Mouse (Mus musculus) hindbrain, embryonic 15.5 days (tissue): ENCODE results near the gene Mycbpap. TPM values are rescaled to one million over a fixed set of nuclear protein-coding genes. Genes with fewer than 3 reads are reported as not detected.

Source experiments
- ATAC-seq: fragments of 200-750 bp; cut with Nextera tagmentation; 2 replicates; pipeline ENCODE4 v1.8.0; 2017; ENCODE audit warnings: low read depth, moderate number of reproducible peaks, moderate TSS enrichment; ENCODE audit not compliant: low FRiP score
- H3K27ac ChIP-seq: fragments of 300-500 bp; sonication (generic); replicated peaks from 2 replicates; pipeline ENCODE4 v1.5.1; 2015; ENCODE audit warnings: mild to moderate bottlenecking, inconsistent platforms
- H3K27me3 ChIP-seq: fragments of 300-500 bp; sonication (generic); 2 replicates; pipeline ENCODE4 v1.6.1; 2015; ENCODE audit warnings: control low read depth, inconsistent platforms
- H3K36me3 ChIP-seq: fragments of 300-500 bp; sonication (generic); 2 replicates; pipeline ENCODE4 v1.6.1; 2015; ENCODE audit warnings: control low read depth, inconsistent platforms
- H3K4me1 ChIP-seq: fragments of 300-500 bp; sonication (generic); replicated peaks from 2 replicates; pipeline ENCODE4 v1.6.1; 2015; ENCODE audit warnings: control low read depth, inconsistent platforms
- H3K4me2 ChIP-seq: fragments of 300-500 bp; sonication (generic); 2 replicates; pipeline ENCODE4 v1.6.1; 2015; ENCODE audit warnings: moderate library complexity, mild to moderate bottlenecking, inconsistent platforms
- H3K4me3 ChIP-seq: fragments of 300-500 bp; sonication (generic); 2 replicates; pipeline ENCODE4 v1.5.1; 2015; ENCODE audit warnings: mild to moderate bottlenecking, inconsistent platforms
- H3K9ac ChIP-seq: fragments of 300-500 bp; sonication (generic); 2 replicates; pipeline ENCODE4 v1.6.1; 2015; ENCODE audit warnings: inconsistent platforms
- H3K9me3 ChIP-seq: fragments of 300-500 bp; sonication (generic); 2 replicates; pipeline ENCODE4 v1.6.1; 2016; ENCODE audit warnings: control low read depth, inconsistent platforms
- WGBS: fragments of 180-500 bp; shearing (Covaris S2); methylation state at CpG from one replicate; pipeline ENCODE4 v1.1.7; 2015; 5-methylcytosine and 5-hydroxymethylcytosine counted together
- polyA plus RNA-seq: library from polyadenylated mRNA; unstranded; fragments of >200 nt; fragmentation: Nextera tagmentation; extraction: Ambion mirVana; gene quantifications from 2 replicates; pipeline ENCODE4 v1.2.1, GENCODE M21; 2015

Mycbpap gene
- polyA plus RNA-seq, 1 experiment from 2014 or later, result 3.8 TPM

DNA sequence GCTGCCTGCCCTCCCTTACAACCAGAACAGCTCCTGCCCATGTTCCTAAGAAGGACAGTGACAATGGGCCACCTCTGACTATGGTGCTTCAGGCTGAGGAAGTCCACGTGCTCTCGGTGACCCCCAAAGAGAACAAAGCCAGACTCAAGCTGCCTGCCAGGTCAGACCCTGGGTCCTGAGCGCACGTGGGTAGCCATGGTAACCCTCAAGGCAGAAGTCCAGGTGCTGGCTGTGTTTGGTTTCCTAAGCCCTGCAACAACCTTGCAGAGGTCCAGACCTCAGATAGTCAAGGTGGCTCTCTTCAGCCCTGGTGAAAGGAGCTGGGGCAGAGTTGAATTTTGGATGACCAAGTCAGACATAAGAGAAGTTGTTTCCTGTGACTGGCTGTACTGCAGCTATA lies 31.8 kb downstream of the Mycbpap start:
- no peak for ATAC-seq
- Histone ChIP-seq H3K9ac (no peak overlapping the region), H3K4me1 (peaks cover 15% of the 10 kb centered on the region), H3K9me3 (no peaks in the 10 kb centered on the region), H3K4me2 (no peak overlapping the region), H3K27me3 (peaks cover 10% of the 10 kb centered on the region; the same call in 1 of the 2 replicates), H3K27ac (no peak overlapping the region), H3K4me3 (no peak overlapping the region), H3K36me3 (no peaks in the 10 kb centered on the region)
- 35% methylated on average over 4 of the region's 4 CpGs for WGBS

GRCm38 (mm10) chr11:94488767-94489533 lies 32.6 kb downstream of the Mycbpap start:
- no peaks in the 10 kb centered on the region for H3K9me3 ChIP-seq
- peaks cover 10% of the 10 kb centered on the region; the same call in 1 of the 2 replicates for H3K27me3 ChIP-seq
- H3K4me1 ChIP-seq, result peaks cover 15% of the 10 kb centered on the region
- no peak overlapping the region for H3K4me3 ChIP-seq
- H3K4me2 ChIP-seq, result no peak overlapping the region
- H3K36me3 ChIP-seq, result no peaks in the 10 kb centered on the region
- ATAC-seq, result no peak
- H3K27ac ChIP-seq, result no peak overlapping the region
- 89% methylated on average over 11 of the region's 11 CpGs for WGBS
- no peak overlapping the region for H3K9ac ChIP-seq

DNA sequence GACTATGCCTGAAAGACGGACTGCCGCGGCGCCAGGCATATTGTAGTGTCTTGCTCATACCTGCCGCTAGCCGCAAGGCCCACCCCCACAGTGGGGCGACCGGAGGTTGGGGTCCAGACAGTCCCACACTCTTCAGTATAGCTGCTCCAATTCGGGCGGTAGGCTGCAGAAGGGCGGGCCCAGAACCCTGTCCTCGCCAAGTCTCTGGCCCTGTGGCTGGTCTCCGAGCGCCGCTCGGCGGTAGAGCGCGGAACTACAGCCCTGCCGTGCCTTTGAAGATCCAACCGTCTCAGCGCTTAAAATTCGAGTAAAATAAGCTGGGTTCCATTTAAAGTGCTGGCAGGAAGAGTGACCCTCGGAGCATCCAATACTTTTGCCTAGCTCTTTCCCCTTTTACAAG lies 35.5 kb downstream of the Mycbpap start, which contains the start of gene Spata20:
Spata20 (minus strand) TSS at position 179 of the 400 bp plus-strand sequence.
- Histone ChIP-seq H3K4me2 (peak within 1 kb of the TSS; percentile 47), H3K9ac (0 out of 2 replicates have a peak within 1 kb of the TSS, but pooled peaks have one; percentile 12), H3K27ac (no peak within 1 kb of the TSS), H3K27me3 (peaks cover 2% of the 10 kb centered on the region; the same call in 1 of the 2 replicates), H3K4me3 (0 out of 2 replicates have a peak within 1 kb of the TSS, but pooled peaks have one; percentile 16), H3K9me3 (no peaks in the 10 kb centered on the region), H3K4me1 (peaks cover 7% of the 10 kb centered on the region), H3K36me3 (no peaks in the 10 kb centered on the region)
- ATAC-seq, result peak; percentile 80
- WGBS, result 4% methylated on average over 24 of the region's 24 CpGs

DNA sequence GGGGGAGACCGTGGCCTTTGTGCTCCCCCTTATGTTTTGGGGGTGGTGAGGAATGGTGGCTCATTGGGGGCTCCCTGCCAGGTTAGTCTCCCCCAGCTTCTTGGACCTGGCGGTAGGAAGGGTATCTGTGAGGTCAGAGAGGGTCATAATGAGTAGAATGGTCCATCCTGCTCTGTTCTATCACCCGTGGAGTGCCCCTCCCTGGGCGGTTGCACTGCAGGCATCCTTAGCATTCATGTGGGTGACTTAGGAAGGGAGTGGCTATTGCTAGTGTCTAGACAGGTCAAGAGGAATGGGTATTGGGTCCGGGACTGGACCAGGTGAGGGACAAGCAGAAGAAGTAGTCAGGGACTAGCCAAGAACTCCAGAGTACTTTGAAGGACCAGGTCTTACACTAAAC lies 36.3 kb downstream of the Mycbpap start:
- H3K9ac ChIP-seq, result no peak overlapping the region
- 83% methylated on average over 5 of the region's 5 CpGs for WGBS
- no peak for ATAC-seq
- H3K27me3 ChIP-seq, result peaks cover 2% of the 10 kb centered on the region; the same call in 1 of the 2 replicates
- H3K4me1 ChIP-seq, result peaks cover 3% of the 10 kb centered on the region; the same call in 1 of the 2 replicates
- no peaks in the 10 kb centered on the region for H3K36me3 ChIP-seq
- H3K9me3 ChIP-seq, result no peaks in the 10 kb centered on the region
- H3K27ac ChIP-seq, result no peak overlapping the region
- no peak overlapping the region for H3K4me3 ChIP-seq
- no peak overlapping the region for H3K4me2 ChIP-seq

GRCm38 (mm10) chr11:94484636-94485035 lies 36.9 kb downstream of the Mycbpap start:
- H3K27ac ChIP-seq, result no peak overlapping the region
- peaks cover 3% of the 10 kb centered on the region; the same call in 1 of the 2 replicates for H3K4me1 ChIP-seq
- no peak overlapping the region for H3K4me2 ChIP-seq
- no peaks in the 10 kb centered on the region for H3K36me3 ChIP-seq
- no peak for ATAC-seq
- no peaks in the 10 kb centered on the region; the same call in 1 of the 2 replicates for H3K27me3 ChIP-seq
- H3K9me3 ChIP-seq, result no peaks in the 10 kb centered on the region
- WGBS, result 89% methylated on average over 9 of the region's 9 CpGs
- H3K4me3 ChIP-seq, result no peak overlapping the region
- no peak overlapping the region for H3K9ac ChIP-seq

DNA sequence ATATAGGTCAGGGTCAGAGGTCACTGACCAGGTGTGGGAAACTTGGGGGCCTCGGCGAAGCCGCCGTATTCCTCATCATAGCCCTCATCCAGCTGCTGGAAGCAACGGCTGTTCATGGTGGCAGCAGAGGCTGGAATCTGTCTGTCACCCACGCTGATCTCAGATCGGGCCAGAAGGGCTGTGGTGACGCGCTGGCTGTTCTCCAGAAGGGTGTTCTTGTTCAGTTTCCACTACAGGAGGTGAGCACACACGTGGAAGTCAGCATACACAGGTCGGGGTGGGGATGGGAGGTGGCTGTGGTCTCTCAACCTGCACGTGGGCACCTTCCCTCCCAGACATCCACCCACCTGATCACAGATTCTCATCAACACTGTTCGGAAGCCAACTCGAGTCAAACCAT lies 37.6 kb downstream of the Mycbpap start:
- Histone ChIP-seq H3K9me3 (no peaks in the 10 kb centered on the region), H3K27ac (no peak overlapping the region), H3K9ac (no peak overlapping the region), H3K4me3 (no peak overlapping the region), H3K27me3 (no peaks in the 10 kb centered on the region; the same call in 1 of the 2 replicates), H3K36me3 (no peaks in the 10 kb centered on the region), H3K4me1 (peaks cover 3% of the 10 kb centered on the region; the same call in 1 of the 2 replicates), H3K4me2 (no peak overlapping the region)
- WGBS, result 80% methylated on average over 14 of the region's 14 CpGs
- ATAC-seq, result no peak

DNA sequence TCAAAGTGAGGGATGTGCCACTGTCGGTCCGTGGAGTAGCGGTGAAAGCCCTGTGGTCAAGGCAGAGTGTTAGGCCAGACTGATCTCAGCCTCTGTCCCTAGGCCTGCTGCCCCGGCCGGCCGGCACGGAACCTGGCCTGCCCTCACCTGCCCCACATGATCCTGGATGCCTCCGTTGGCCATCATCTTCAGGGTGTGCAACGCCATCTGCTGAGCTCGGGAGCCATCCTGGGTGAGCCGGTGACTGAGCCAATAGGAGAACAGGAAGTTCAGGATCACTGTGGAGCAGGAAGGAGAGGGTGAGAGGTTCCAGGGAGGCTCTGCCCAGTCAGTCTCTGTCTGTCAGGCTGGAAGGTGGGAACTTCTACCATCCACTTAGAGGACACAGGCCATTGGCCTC lies 38.1 kb downstream of the Mycbpap start:
- Histone ChIP-seq H3K4me1 (peaks cover 3% of the 10 kb centered on the region; the same call in 1 of the 2 replicates), H3K4me2 (no peak overlapping the region), H3K27ac (no peak overlapping the region), H3K36me3 (no peaks in the 10 kb centered on the region), H3K9ac (no peak overlapping the region), H3K27me3 (no peaks in the 10 kb centered on the region; the same call in 1 of the 2 replicates), H3K9me3 (no peaks in the 10 kb centered on the region), H3K4me3 (no peak overlapping the region)
- no peak for ATAC-seq
- WGBS, result 80% methylated on average over 11 of the region's 11 CpGs

DNA sequence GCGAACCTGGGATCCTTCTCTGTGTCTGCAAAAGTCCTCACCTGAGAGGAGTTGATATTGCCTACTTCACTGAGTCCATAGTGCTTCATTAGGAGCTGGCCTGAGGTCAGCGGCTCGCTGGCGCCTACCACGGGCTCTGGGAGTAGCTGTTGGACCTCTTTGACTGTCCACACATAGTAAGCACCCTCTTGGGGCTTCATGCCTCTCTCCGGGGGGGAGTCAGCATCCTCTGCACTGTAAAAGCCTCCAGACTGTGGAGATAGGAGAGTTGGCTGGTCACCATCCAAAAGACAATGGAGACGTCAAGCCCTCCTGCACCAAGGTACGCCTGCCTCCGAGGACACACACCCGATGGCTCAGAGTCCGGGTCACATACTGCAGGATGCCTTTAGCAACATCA lies 38.8 kb downstream of the Mycbpap start:
- H3K9ac ChIP-seq, result no peak overlapping the region
- H3K27ac ChIP-seq, result no peak overlapping the region
- H3K4me2 ChIP-seq, result no peak overlapping the region
- no peaks in the 10 kb centered on the region; the same call in 1 of the 2 replicates for H3K27me3 ChIP-seq
- no peak for ATAC-seq
- 92% methylated on average over 11 of the region's 11 CpGs for WGBS
- H3K36me3 ChIP-seq, result no peaks in the 10 kb centered on the region
- peaks cover 3% of the 10 kb centered on the region; the same call in 1 of the 2 replicates for H3K4me1 ChIP-seq
- no peaks in the 10 kb centered on the region for H3K9me3 ChIP-seq
- no peak overlapping the region for H3K4me3 ChIP-seq

DNA sequence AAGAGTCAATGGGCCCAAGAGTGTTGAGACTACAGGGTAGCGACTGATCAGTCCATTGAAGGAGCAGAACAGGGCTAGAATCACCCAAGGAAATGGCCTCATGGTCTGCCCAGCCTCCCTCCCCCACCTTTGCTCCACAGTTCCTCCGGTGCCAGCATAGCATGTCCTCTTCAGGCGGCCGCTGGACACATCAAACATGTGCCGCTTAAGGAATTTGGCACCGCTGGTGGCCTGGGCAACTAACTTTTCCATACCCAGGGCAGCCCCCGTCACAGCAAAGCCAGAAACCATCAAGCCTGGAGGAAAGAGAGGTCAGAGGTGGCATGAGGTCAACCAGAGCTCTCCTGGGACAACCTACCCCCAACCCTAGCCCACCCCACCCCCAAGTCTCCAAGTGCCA lies 39.6 kb downstream of the Mycbpap start:
- Histone ChIP-seq H3K27me3 (no peaks in the 10 kb centered on the region), H3K27ac (no peak overlapping the region), H3K9me3 (no peaks in the 10 kb centered on the region), H3K4me2 (no peak overlapping the region), H3K36me3 (no peaks in the 10 kb centered on the region), H3K4me3 (no peak overlapping the region), H3K9ac (no peak overlapping the region), H3K4me1 (peaks cover 3% of the 10 kb centered on the region; the same call in 1 of the 2 replicates)
- WGBS, result 92% methylated on average over 7 of the region's 7 CpGs
- ATAC-seq, result no peak

- H3K9me3 ChIP-seq, result no peaks in the 10 kb centered on the region
- 85% methylated on average over 9 of the region's 9 CpGs for WGBS
Observed at GRCm38 (mm10) chr11:94480382-94480781, 41.2 kb downstream of the Mycbpap start.

GRCm38 (mm10) chr11:94477651-94478050 lies 43.9 kb downstream of the Mycbpap start:
- Histone ChIP-seq H3K27ac (no peak overlapping the region), H3K4me2 (no peak overlapping the region), H3K4me3 (no peak overlapping the region), H3K4me1 (peaks cover 20% of the 10 kb centered on the region), H3K9ac (no peak overlapping the region), H3K36me3 (no peaks in the 10 kb centered on the region), H3K27me3 (no peaks in the 10 kb centered on the region), H3K9me3 (no peaks in the 10 kb centered on the region)
- ATAC-seq, result no peak
- WGBS, result 67% methylated on average over 6 of the region's 6 CpGs

More at GRCm38 (mm10) chr11:94480382-94480781, 41.2 kb downstream of the Mycbpap start:
- no peak for ATAC-seq
- Histone ChIP-seq H3K27ac (no peak overlapping the region), H3K4me3 (no peak overlapping the region), H3K4me2 (no peak overlapping the region), H3K36me3 (no peaks in the 10 kb centered on the region), H3K4me1 (peaks cover 9% of the 10 kb centered on the region), H3K27me3 (no peaks in the 10 kb centered on the region), H3K9ac (no peak overlapping the region)

DNA sequence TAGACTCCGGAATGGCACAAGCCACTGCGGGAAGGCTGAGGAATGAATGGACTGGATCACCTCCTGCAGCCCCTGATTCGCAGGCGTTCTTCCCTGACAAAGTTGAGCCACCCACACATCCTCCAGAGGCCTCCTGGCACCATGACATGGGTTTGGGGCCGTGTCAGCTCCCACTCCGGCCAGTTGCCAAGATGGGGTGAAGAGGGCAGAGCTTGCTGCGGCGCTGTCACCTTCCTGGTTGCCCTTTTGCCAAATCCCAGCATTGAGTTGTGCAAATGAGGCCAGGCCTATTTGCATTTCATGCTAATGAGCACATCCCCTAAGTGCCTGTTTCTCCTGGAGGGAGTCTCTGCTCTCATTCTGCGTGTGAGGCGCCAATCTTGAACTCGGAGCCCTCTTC lies 45.8 kb downstream of the Mycbpap start:
- ATAC-seq, result no peak
- no peak overlapping the region for H3K9ac ChIP-seq
- H3K27ac ChIP-seq, result no peak overlapping the region
- H3K4me3 ChIP-seq, result no peak overlapping the region
- H3K36me3 ChIP-seq, result no peaks in the 10 kb centered on the region
- H3K9me3 ChIP-seq, result no peaks in the 10 kb centered on the region
- H3K27me3 ChIP-seq, result no peaks in the 10 kb centered on the region
- H3K4me2 ChIP-seq, result no peak overlapping the region
- peaks cover 34% of the 10 kb centered on the region for H3K4me1 ChIP-seq
- 11% methylated on average over 11 of the region's 11 CpGs for WGBS
